Mouse (Mus musculus) limb, embryonic 15.5 days (tissue): ENCODE data around the gene Lypd8. TPM values are rescaled to one million over a fixed set of nuclear protein-coding genes. Genes with fewer than 3 reads are reported as not detected.
"Not testable (repeated sequence)": the region's sequence is repeated elsewhere in the genome, so short reads cannot be mapped to it uniquely, and the experiment has no call there.

Source experiments
- ATAC-seq: fragments of 200-750 bp; cut with Nextera tagmentation; 2 replicates; pipeline ENCODE4 v1.8.0; 2017; ENCODE audit warnings: low read depth, moderate TSS enrichment; ENCODE audit not compliant: insufficient number of reproducible peaks, low FRiP score, low TSS enrichment
- H3K27ac ChIP-seq: fragments of 300-500 bp; sonication (generic); 2 replicates; pipeline ENCODE4 v1.5.1; 2015; ENCODE audit warnings: moderate library complexity, mild to moderate bottlenecking, inconsistent platforms
- H3K27me3 ChIP-seq: fragments of 300-500 bp; sonication (generic); 2 replicates; pipeline ENCODE4 v1.6.1; 2015; ENCODE audit warnings: inconsistent platforms
- H3K36me3 ChIP-seq: fragments of 300-500 bp; sonication (generic); 2 replicates; pipeline ENCODE4 v1.6.1; 2015; ENCODE audit warnings: inconsistent platforms
- H3K4me1 ChIP-seq: fragments of 300-500 bp; sonication (generic); 2 replicates; pipeline ENCODE4 v1.6.1; 2015; ENCODE audit warnings: inconsistent platforms
- H3K4me2 ChIP-seq: fragments of 300-500 bp; sonication (generic); 2 replicates; pipeline ENCODE4 v1.6.1; 2015; ENCODE audit warnings: mild to moderate bottlenecking, inconsistent platforms
- H3K4me3 ChIP-seq: fragments of 300-500 bp; sonication (generic); 2 replicates; pipeline ENCODE4 v1.5.1; 2015; ENCODE audit warnings: mild to moderate bottlenecking, inconsistent platforms
- H3K9ac ChIP-seq: fragments of 300-500 bp; sonication (generic); 2 replicates; pipeline ENCODE4 v1.6.1; 2015; ENCODE audit warnings: inconsistent platforms
- H3K9me3 ChIP-seq: fragments of 300-500 bp; sonication (generic); 2 replicates; pipeline ENCODE4 v1.6.1; 2016; ENCODE audit warnings: inconsistent platforms
- WGBS: fragments of 180-500 bp; shearing (Covaris S2); methylation state at CpG from one replicate; pipeline ENCODE4 v1.1.7; 2015; 5-methylcytosine and 5-hydroxymethylcytosine counted together
- polyA plus RNA-seq: library from polyadenylated mRNA; unstranded; fragments of >200 nt; fragmentation: Nextera tagmentation; extraction: Ambion mirVana; gene quantifications from 2 replicates; pipeline ENCODE4 v1.2.1, GENCODE M21; 2015

Gene Lypd8
- polyA plus RNA-seq, 1 experiment from 2014 or later = not detected

DNA sequence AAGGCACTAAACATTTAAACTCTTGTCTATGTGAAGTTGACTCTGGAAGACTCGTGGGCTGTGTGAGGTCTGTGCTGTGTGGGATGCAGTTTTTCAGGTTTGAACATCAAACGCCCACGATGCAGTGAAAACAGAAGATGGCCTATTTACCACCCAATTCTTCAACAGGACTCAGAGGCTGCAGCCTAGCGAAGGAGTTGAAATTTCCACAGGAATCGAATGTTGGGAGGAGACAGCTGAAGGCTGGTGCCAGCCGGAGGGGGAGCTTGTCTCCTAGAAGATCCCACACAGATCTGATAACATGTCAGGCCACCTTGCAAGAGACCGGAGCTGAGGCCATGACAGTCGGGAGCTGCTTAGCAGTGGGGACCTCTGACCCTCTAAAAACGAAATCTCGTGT lies 24.4 kb upstream of the Lypd8 start:
- Histone ChIP-seq H3K27ac (no peak overlapping the region), H3K4me3 (no peak overlapping the region), H3K27me3 (no peaks in the 10 kb centered on the region), H3K9me3 (no peaks in the 10 kb centered on the region), H3K9ac (no peak overlapping the region), H3K4me1 (no peaks in the 10 kb centered on the region), H3K36me3 (no peaks in the 10 kb centered on the region), H3K4me2 (no peak overlapping the region)
- 66% methylated on average over 10 of the region's 10 CpGs for WGBS
- ATAC-seq = no peak

DNA sequence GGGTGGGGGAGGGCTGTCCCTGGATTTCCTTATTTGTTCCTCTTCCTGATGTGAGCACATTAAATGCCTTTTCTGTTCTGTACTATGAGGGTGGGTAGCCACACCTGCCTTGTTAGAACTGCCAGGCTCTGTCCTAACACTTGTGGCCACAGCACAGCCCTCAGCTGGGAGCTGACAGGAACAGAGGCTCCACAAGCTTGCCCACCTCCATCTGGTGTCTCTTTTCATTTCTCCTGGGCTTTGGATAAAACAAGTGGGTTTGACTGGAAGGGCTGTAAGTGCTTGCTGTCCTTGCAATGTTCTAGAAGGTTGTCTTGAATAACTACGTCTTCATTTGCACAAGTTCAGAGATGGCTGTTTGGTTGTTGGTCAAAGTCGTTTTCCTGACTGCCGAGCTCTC lies 23.9 kb upstream of the Lypd8 start:
- ATAC-seq = no peak
- no peak overlapping the region for H3K27ac ChIP-seq
- H3K4me1 ChIP-seq = no peaks in the 10 kb centered on the region
- 74% methylated on average over 3 of the region's 3 CpGs for WGBS
- no peak overlapping the region for H3K4me3 ChIP-seq
- H3K9ac ChIP-seq = no peak overlapping the region
- no peaks in the 10 kb centered on the region for H3K27me3 ChIP-seq
- no peaks in the 10 kb centered on the region for H3K9me3 ChIP-seq
- H3K36me3 ChIP-seq = no peaks in the 10 kb centered on the region
- H3K4me2 ChIP-seq = no peak overlapping the region

DNA sequence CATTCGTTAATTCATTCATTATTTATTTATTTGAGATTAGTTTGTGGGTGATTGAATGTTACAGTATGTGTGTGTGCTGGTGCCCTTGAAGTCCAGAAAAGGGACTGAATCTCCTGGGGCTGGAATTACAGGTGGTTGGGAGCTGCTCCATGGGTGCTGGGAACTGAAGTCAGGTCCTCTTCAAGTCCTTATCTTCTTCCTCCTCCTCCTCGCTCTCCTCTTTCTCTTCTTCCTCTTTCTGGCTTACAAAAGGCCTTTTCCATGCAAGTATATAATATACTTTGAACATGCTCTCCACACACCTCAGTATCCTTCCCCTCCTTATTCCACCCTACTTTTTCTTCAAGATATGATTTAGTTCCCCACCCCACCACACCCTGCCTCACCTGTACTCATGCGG lies 21.8 kb upstream of the Lypd8 start:
- no peak for ATAC-seq
- no peak overlapping the region for H3K27ac ChIP-seq
- H3K9ac ChIP-seq = no peak overlapping the region
- no peak overlapping the region for H3K4me3 ChIP-seq
- H3K4me1 ChIP-seq = no peaks in the 10 kb centered on the region
- H3K36me3 ChIP-seq = no peaks in the 10 kb centered on the region
- WGBS = 81% methylated on average over 3 of the region's 3 CpGs
- no peak overlapping the region for H3K4me2 ChIP-seq
- no peaks in the 10 kb centered on the region for H3K9me3 ChIP-seq
- no peaks in the 10 kb centered on the region for H3K27me3 ChIP-seq

DNA sequence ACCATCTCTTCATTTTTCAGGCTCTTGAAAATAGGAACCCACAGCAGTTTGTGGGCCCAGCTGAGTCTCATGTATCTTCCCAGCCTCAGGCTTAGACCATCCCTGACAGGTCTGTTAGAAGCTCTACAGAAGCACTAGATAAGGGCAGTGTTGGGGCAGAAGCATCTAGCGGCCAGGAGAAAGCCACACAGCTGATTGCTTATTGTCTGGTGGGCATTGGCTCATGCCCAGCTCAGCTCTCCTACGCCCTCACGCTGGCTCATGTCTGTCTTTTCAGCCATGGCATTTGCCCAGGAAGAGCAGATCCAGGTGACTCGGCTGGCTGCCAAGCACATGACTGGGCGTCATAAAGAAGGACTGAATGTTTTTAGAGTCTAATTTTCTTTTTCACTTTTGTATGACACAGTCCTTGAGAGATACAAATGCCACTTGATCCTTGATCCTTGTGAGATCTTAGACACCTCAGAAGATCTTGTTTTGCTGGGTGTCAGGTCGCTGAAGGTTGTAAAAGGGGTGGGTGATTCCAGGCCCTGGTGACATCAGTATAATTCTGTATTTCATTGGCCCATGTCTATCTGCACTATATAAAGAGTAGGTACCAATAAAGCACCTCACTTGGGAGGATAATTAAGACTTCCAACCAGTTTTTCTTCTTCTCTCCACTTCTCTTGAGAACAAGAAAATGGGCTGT lies 20.9 kb upstream of the Lypd8 start:
- Histone ChIP-seq H3K36me3 (no peaks in the 10 kb centered on the region), H3K4me3 (no peak overlapping the region), H3K4me1 (no peaks in the 10 kb centered on the region), H3K27me3 (no peaks in the 10 kb centered on the region), H3K27ac (no peak overlapping the region), H3K4me2 (no peak overlapping the region), H3K9ac (no peak overlapping the region), H3K9me3 (no peaks in the 10 kb centered on the region)
- no peak for ATAC-seq
- WGBS = 76% methylated on average over 6 of the region's 6 CpGs

DNA sequence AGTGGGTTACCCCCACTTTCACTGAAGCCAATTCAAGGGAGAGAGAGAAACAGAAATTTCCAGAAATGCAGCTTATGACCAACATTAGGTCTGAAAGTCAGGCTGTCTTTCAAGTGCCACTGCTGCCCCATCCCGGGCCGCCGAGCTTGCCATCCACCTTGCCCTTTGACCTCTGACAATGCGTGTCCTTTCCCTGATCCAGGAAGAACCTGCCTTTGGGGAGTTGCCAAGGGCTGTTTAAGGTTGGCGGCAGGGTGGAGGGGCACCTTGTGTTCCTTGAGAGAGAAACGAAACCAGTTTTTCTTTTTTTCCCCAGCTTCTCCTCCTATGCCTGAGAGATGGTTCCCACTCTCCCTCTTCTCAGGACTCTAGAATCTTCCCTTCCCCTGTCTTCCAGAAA lies 16.3 kb upstream of the Lypd8 start:
- H3K4me3 ChIP-seq, H3K36me3 ChIP-seq, H3K9me3 ChIP-seq, H3K27ac ChIP-seq, H3K4me1 ChIP-seq, H3K4me2 ChIP-seq, H3K9ac ChIP-seq, ATAC-seq, H3K27me3 ChIP-seq: not testable (repeated sequence)
- no CpG with 5 or more reads among the region's 6 CpGs for WGBS

DNA sequence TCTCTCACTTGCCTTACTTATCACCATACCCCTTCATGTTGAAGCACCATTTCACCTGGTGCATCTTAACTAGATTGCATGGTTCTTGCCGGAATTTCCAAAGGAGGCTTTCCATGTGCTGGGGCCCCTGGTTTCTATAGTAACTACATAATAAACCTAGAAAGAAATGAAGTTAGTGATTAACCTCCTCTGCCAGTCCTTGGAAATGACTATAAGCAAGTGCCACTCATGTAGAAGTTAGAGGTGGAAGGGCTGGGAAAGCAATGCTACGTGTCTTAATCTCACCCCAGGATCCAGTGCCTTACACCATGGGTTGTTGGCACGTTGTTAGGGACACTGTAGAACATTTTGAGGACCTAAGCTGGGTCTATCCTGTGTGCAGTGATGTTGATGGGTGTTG lies 14.4 kb upstream of the Lypd8 start:
- Histone ChIP-seq H3K27ac (no peak overlapping the region), H3K27me3 (no peaks in the 10 kb centered on the region), H3K4me2 (no peak overlapping the region), H3K9ac (no peak overlapping the region), H3K36me3 (no peaks in the 10 kb centered on the region), H3K4me1 (no peaks in the 10 kb centered on the region), H3K4me3 (no peak overlapping the region), H3K9me3 (no peaks in the 10 kb centered on the region)
- no peak for ATAC-seq
- 69% methylated on average over 3 of the region's 3 CpGs for WGBS

DNA sequence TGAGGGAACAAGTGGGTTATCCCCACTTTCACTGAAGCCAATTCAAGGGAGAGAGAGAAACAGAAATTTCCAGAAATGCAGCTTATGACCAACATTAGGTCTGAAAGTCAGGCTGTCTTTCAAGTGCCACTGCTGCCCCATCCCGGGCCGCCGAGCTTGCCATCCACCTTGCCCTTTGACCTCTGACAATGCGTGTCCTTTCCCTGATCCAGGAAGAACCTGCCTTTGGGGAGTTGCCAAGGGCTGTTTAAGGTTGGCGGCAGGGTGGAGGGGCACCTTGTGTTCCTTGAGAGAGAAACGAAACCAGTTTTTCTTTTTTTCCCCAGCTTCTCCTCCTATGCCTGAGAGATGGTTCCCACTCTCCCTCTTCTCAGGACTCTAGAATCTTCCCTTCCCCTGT lies 12.7 kb upstream of the Lypd8 start:
- H3K27me3 ChIP-seq, H3K4me2 ChIP-seq, ATAC-seq, H3K9ac ChIP-seq, H3K4me3 ChIP-seq, H3K36me3 ChIP-seq, H3K9me3 ChIP-seq, H3K27ac ChIP-seq, H3K4me1 ChIP-seq: not testable (repeated sequence)
- no CpG with 5 or more reads among the region's 6 CpGs for WGBS

DNA sequence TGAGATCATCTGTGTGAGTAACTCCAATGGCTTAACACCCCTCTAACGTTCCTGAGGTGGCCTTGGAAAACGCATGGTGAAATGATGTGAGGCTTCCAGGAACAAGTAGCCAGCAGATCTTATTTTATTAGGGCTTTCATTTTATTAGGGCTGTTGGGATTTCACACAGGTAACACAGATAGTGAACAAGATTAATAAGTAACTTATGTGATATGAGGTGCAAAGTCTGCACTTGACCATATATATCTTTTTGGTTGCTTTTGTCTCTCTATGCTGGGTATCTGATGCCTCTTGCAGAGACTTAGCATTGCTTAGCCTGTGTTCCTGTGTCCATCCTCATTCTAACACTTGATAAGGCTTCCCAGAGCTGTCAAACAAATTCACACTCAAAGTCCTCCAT lies 1.6 kb upstream of the Lypd8 start:
- 68% methylated on average over 2 of the region's 2 CpGs for WGBS
- H3K4me1 ChIP-seq = no peaks in the 10 kb centered on the region

DNA sequence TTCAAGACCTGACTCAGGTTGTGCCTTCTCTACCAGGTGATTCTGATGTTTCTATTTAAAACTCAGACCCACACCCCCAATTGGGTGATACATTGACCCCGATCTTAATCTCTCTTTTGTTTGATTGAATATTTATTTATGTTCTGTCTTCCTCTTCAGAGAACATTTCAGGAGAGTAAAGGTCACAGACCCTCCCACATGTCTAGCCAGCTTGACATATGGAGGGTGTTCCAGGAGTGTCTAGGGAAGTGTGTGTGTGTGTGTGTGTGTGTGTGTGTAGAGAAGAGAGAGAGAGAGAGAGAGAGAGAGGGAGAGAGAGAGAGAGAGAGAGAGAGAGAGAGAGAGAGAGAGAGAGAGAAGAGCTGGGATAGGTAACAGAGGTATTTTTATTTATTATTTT lies 1.2 kb upstream of the Lypd8 start:
- Histone ChIP-seq H3K4me2 (no peak overlapping the region), H3K4me1 (no peaks in the 10 kb centered on the region), H3K4me3 (no peak overlapping the region), H3K9ac (no peak overlapping the region), H3K27ac (no peak overlapping the region), H3K9me3 (no peaks in the 10 kb centered on the region), H3K36me3 (no peaks in the 10 kb centered on the region), H3K27me3 (no peaks in the 10 kb centered on the region)
- 66% methylated on average over 1 of the region's 1 CpGs for WGBS
- no peak for ATAC-seq

More for the DNA sequence above, 1.6 kb upstream of the Lypd8 start:
- ATAC-seq = no peak
- Histone ChIP-seq H3K4me2 (no peak overlapping the region), H3K9me3 (no peaks in the 10 kb centered on the region), H3K36me3 (no peaks in the 10 kb centered on the region), H3K9ac (no peak overlapping the region), H3K27ac (no peak overlapping the region), H3K4me3 (no peak overlapping the region), H3K27me3 (no peaks in the 10 kb centered on the region)

DNA sequence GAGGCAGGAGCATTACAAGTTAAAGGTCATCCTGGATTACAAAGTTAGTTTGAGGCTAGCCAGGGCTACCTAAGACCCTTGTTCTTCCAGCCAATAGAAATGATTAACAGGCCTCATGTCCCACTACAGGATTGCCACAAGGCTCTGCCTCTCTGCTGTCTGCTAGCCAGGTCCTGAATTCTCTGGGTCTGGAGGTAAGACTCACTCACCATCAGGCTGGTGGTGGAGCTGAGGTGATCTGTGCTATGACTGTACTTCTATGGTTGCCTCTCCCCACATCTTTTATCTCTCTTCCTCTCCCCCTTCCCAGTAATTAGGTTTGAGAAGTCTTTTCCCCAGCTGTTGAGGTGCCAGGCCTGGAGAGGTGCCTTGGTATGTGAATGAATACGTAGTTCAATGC lies 673 bp downstream of the Lypd8 start:
- Histone ChIP-seq H3K9me3 (no peaks in the 10 kb centered on the region), H3K4me3 (no peak overlapping the region), H3K27me3 (no peaks in the 10 kb centered on the region), H3K27ac (no peak overlapping the region), H3K36me3 (no peaks in the 10 kb centered on the region), H3K9ac (no peak overlapping the region), H3K4me2 (no peak overlapping the region), H3K4me1 (no peaks in the 10 kb centered on the region)
- no peak for ATAC-seq
- 82% methylated on average over 1 of the region's 1 CpGs for WGBS

DNA sequence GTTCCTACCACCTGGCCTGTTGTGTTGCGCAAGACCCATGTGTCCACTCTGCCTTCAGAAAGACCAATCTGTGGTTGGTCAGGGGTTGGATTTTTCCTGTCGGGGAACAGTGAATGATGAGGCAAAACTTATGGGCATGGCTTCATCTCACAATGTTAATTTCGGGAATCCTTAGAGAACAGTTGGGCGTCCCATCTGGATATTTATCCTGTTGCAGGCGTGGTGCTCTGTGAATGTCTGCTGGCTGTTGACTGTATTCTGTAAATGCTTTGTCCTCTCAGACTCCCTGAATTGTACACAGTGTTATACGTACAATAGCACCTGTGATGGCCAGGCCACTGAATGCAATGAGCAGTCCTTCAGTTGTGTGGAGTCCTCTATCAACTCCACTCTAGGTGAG lies 3.6 kb downstream of the Lypd8 start:
- no peaks in the 10 kb centered on the region for H3K36me3 ChIP-seq
- H3K9me3 ChIP-seq = no peaks in the 10 kb centered on the region
- no peak overlapping the region for H3K4me3 ChIP-seq
- H3K4me2 ChIP-seq = no peak overlapping the region
- WGBS = 91% methylated on average over 6 of the region's 6 CpGs
- H3K9ac ChIP-seq = no peak overlapping the region
- no peak for ATAC-seq
- H3K4me1 ChIP-seq = no peaks in the 10 kb centered on the region
- H3K27ac ChIP-seq = no peak overlapping the region
- H3K27me3 ChIP-seq = no peaks in the 10 kb centered on the region

DNA sequence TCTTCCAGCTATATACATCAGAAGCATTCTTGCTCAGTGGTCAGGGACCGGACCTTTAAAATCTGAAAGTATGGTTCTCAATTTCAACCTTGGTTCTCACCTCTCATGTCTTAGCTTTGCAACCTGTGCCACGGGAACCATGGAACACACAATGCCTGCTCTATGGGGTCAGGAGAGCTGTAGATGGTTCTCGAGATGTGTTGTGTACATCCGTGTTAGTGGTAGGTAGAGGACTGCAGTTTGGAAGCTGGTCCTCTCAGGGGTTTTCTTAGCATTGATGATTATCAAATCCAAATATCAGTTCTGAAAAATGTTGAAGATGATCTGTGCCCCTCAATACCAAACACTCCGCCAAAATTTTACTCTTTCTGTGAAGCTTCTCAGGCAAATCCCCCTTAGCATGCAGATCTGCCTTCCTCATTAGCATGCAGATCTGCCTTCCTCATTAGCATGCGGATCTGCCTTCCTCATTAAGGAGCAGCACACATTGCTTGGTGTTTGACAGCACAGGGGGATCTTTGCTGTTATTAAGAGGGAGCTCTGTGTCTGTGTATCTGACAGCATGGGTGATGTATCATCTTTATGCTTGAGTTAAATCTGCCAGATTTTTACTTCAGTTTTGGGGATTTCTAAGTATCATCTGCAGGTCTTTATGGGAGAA lies 21.3 kb downstream of the Lypd8 start:
- no peaks in the 10 kb centered on the region for H3K9me3 ChIP-seq

More for the DNA sequence above, 21.3 kb downstream of the Lypd8 start:
- Histone ChIP-seq H3K27me3 (no peaks in the 10 kb centered on the region), H3K4me1 (peaks cover 2% of the 10 kb centered on the region; the same call in 1 of the 2 replicates), H3K4me2 (no peak overlapping the region), H3K36me3 (no peaks in the 10 kb centered on the region), H3K9ac (no peak overlapping the region), H3K4me3 (no peak overlapping the region), H3K27ac (no peak overlapping the region)
- WGBS = 59% methylated on average over 6 of the region's 6 CpGs
- no peak for ATAC-seq
